9 mouse cellular contexts compared by ENCODE assay signal in genomic region chr10:18845287-18845662, GRCm38 (mm10). TPM values are rescaled to one million over a fixed set of nuclear protein-coding genes. Genes with fewer than 3 reads are reported as not detected.
DNase-seq lines count a peak whose midpoint lies in the region; ATAC-seq and TF ChIP-seq lines count a peak whose summit lies in the region.
"Had no signal": no experiment of that assay in that cellular context is flagged by ENCODE, and none has a peak within 500 bp of the region (broad histone marks: within the 10 kb centered on the region; RNA-seq: fewer than 3 reads in every experiment).

No protein-coding gene starts in this region.

- TF ChIP-seq CTCF in olfactory bulb, adult 2 months (IDR thresholded peaks at IDR 0.05; ENCODE audit: insufficient read depth, low read depth, low read length) = no peak

- peak overlapping the region; percentile 67 for H3K9ac ChIP-seq in forebrain, embryonic 14.5 days (ENCODE audit: low read length)

- no peaks in the 10 kb centered on the region for H3K9me3 ChIP-seq in megakaryocyte, embryonic 14.5 days
- no peaks in the 10 kb centered on the region for H3K9me3 ChIP-seq in forebrain, embryonic 14.5 days (replicated peaks; ENCODE audit: control insufficient read depth, low read length)

- no peak for DNase-seq in forebrain, embryonic 14.5 days (ENCODE audit: low spot score)
- peak; percentile 43 to 64 for DNase-seq in kidney, postnatal 36 days
- no peak for DNase-seq in gastrocnemius, adult 8-10 months (ENCODE audit: low spot score in 2 of 2)
- DNase-seq in ovary, postnatal 36 days (ENCODE audit: low spot score) = no peak

- no peak for TF ChIP-seq POLR2A in olfactory bulb, adult 2 months (IDR thresholded peaks at IDR 0.05; ENCODE audit: insufficient read depth, low read depth, low read length)

- H3K4me3 ChIP-seq in megakaryocyte, embryonic 14.5 days (replicated peaks) = peak overlapping the region; percentile 92
- H3K4me3 ChIP-seq in forebrain, embryonic 14.5 days (ENCODE audit: low read depth, low read length) = peak overlapping the region; percentile 51
- peak overlapping the region; percentile 57 for H3K4me3 ChIP-seq in olfactory bulb, adult 2 months (ENCODE audit: insufficient read depth, low read depth, low read length)

- 7% methylated on average over 18 of the region's 18 CpGs for WGBS in forebrain, embryonic 14.5 days
- 22% methylated on average over 18 of the region's 18 CpGs for WGBS in olfactory bulb, adult 2 months

- H3K4me2 ChIP-seq in forebrain, embryonic 14.5 days (ENCODE audit: low read length) = peak overlapping the region; percentile 93

- H3K4me1 ChIP-seq in megakaryocyte, embryonic 14.5 days = peaks cover 28% of the 10 kb centered on the region
- H3K4me1 ChIP-seq in forebrain, embryonic 14.5 days (ENCODE audit: control insufficient read depth, insufficient read depth, low read length) = no peaks in the 10 kb centered on the region
- peaks cover 10% of the 10 kb centered on the region for H3K4me1 ChIP-seq in olfactory bulb, adult 2 months (ENCODE audit: control insufficient read depth, insufficient read depth, low read length)

- H3K27me3 ChIP-seq in megakaryocyte, embryonic 14.5 days (replicated peaks) = peaks cover 36% of the 10 kb centered on the region
- H3K27me3 ChIP-seq in forebrain, embryonic 14.5 days (replicated peaks; ENCODE audit: control insufficient read depth, insufficient read depth, low read length) = peaks cover 27% of the 10 kb centered on the region

- no peak overlapping the region for H3K27ac ChIP-seq in forebrain, embryonic 14.5 days (ENCODE audit: low read depth, low read length)
- no peak overlapping the region for H3K27ac ChIP-seq in olfactory bulb, adult 2 months (ENCODE audit: insufficient read depth, low read depth, low read length)

- no peaks in the 10 kb centered on the region for H3K36me3 ChIP-seq in megakaryocyte, embryonic 14.5 days (replicated peaks; ENCODE audit: low read length)
- no peaks in the 10 kb centered on the region for H3K36me3 ChIP-seq in forebrain, embryonic 14.5 days (ENCODE audit: control insufficient read depth, insufficient read depth, low read length)

- ATAC-seq in megakaryocyte, adult 5-6 weeks (ENCODE audit: poor library complexity, severe bottlenecking) = no peak
- ATAC-seq in forebrain, embryonic 14.5 days = no peak
- ATAC-seq in erythroid progenitor cell, adult 5-6 weeks (replicated peaks; ENCODE audit: low FRiP score, poor library complexity, severe bottlenecking) = no peak

RNA-seq across cellular contexts. Expression of gene Perp, which starts 0.5 kb away (rescaled TPM):
- 1.2 and 2.8 TPM in 2 replicates for polyA plus RNA-seq in megakaryocyte, embryonic 14.5 days (2012; ENCODE audit: insufficient read depth, low replicate concordance)
- total RNA-seq in megakaryocyte, adult 5-6 weeks (2015) = 2.8 and 3.1 TPM in 2 replicates
- 4.1 and 4.6 TPM in 2 replicates for total RNA-seq in megakaryocyte, adult 5-6 weeks (2017)
- polyA plus RNA-seq in forebrain, embryonic 14.5 days (2014; fragmentation: Nextera tagmentation; extraction: Ambion mirVana) = 4.0 and 5.8 TPM in 2 replicates
- polyA plus RNA-seq in olfactory bulb, adult 2 months (2012; ENCODE audit: insufficient read depth, insufficient read length, low replicate concordance, missing spikeins) = not detected in 2 replicates
- total RNA-seq in gastrocnemius, adult 8-10 months (2022) = 1 to 10 TPM; 1.1 to 2.6 (median 1.5) TPM
- not detected in 2 replicates for total RNA-seq in erythroid progenitor cell, adult 5-6 weeks (2015; ENCODE audit: low replicate concordance)
- not detected in 2 replicates for total RNA-seq in erythroid progenitor cell, adult 5-6 weeks (2017; ENCODE audit: low replicate concordance)

RNA-seq across cellular contexts. Expression of gene Gm4922, which starts 58.7 kb away (rescaled TPM):
- polyA plus RNA-seq in megakaryocyte, embryonic 14.5 days (2012; ENCODE audit: insufficient read depth, low replicate concordance) = not detected in 2 replicates
- not detected in 2 replicates for total RNA-seq in megakaryocyte, adult 5-6 weeks (2015)
- not detected in 2 replicates for total RNA-seq in megakaryocyte, adult 5-6 weeks (2017)
- polyA plus RNA-seq in forebrain, embryonic 14.5 days (2014; fragmentation: Nextera tagmentation; extraction: Ambion mirVana) = 0.26 TPM in 1 of 2 replicates, not detected in the other
- not detected in 2 replicates for polyA plus RNA-seq in olfactory bulb, adult 2 months (2012; ENCODE audit: insufficient read depth, insufficient read length, low replicate concordance, missing spikeins)
- total RNA-seq in gastrocnemius, adult 8-10 months (2022) = not detected
- not detected in 2 replicates for total RNA-seq in erythroid progenitor cell, adult 5-6 weeks (2015; ENCODE audit: low replicate concordance)
- total RNA-seq in erythroid progenitor cell, adult 5-6 weeks (2017; ENCODE audit: low replicate concordance) = not detected in 2 replicates
- total RNA-seq: left cerebral cortex, adult 18-20 months had no signal

Comparison
In these comparisons a context has a peak if more than half of its experiments do, and no peak if none do; other contexts are left out.
1. DNase-seq: peak in kidney, postnatal 36 days (2 of 2); none in forebrain, embryonic 14.5 days (single experiment), gastrocnemius, adult 8-10 months (0 of 2) and ovary, postnatal 36 days (single experiment).
2. Peak in every context shown above with its lines, with median percentiles within 50 percentile points of each other: H3K4me3 ChIP-seq.